Mouse (Mus musculus): ENCODE measurements around the gene Zfhx2. TPM values are rescaled to one million over a fixed set of nuclear protein-coding genes. Genes with fewer than 3 reads are reported as not detected.

Zfhx2 gene
- polyA plus RNA-seq, 1 experiment from 2014 or later, result 1.2 TPM

- no peak for DNase-seq
- ATAC-seq (ENCODE audit: low read depth), result no peak
- Histone ChIP-seq H3K4me3 (replicated peaks) (peak overlapping the region; percentile 71), H3K4me1 (replicated peaks) (peaks cover 41% of the 10 kb centered on the region), H3K4me2 (peak overlapping the region; percentile 96), H3K36me3 (no peaks in the 10 kb centered on the region), H3K27ac (peak overlapping the region; percentile 71), H3K27me3 (0 out of 2 replicates have a peak, but pooled peaks cover 4% of the 10 kb centered on the region), H3K9ac (peak overlapping the region; percentile 80), H3K9me3 (replicated peaks) (no peaks in the 10 kb centered on the region)
- 9% methylated on average over 34 of the region's 34 CpGs for WGBS (ENCODE audit: insufficient replicate concordance)
Observed at GRCm38 (mm10) chr14:55091209-55091865, 787 bp downstream of the Zfhx2 start.

- ATAC-seq (ENCODE audit: low read depth), result no peak
- Histone ChIP-seq H3K27me3 (0 out of 2 replicates have a peak, but pooled peaks cover 4% of the 10 kb centered on the region), H3K27ac (no peak overlapping the region), H3K9me3 (replicated peaks) (no peaks in the 10 kb centered on the region), H3K4me2 (no peak overlapping the region), H3K36me3 (no peaks in the 10 kb centered on the region), H3K4me1 (replicated peaks) (peaks cover 39% of the 10 kb centered on the region), H3K9ac (no peak overlapping the region), H3K4me3 (replicated peaks) (no peak overlapping the region)
- 59% methylated on average over 13 of the region's 13 CpGs for WGBS (ENCODE audit: insufficient replicate concordance)
- DNase-seq, result no peak
Observed at GRCm38 (mm10) chr14:55089199-55089947, 2.8 kb downstream of the Zfhx2 start.

- WGBS (ENCODE audit: insufficient replicate concordance), result 72% methylated on average over 6 of the region's 6 CpGs
- ATAC-seq (ENCODE audit: low read depth), result no peak
Observed at GRCm38 (mm10) chr14:55086009-55086514, 6.1 kb downstream of the Zfhx2 start.

GRCm38 (mm10) chr14:55085324-55086008 is 6.7 kb downstream of the Zfhx2 start:
- Histone ChIP-seq H3K36me3 (no peaks in the 10 kb centered on the region), H3K27ac (peak overlapping the region; percentile 29; the same call in 1 of the 2 replicates), H3K9ac (no peak overlapping the region), H3K4me1 (replicated peaks) (peaks cover 15% of the 10 kb centered on the region), H3K4me3 (replicated peaks) (no peak overlapping the region), H3K27me3 (0 out of 2 replicates have a peak, but pooled peaks cover 4% of the 10 kb centered on the region), H3K4me2 (no peak overlapping the region), H3K9me3 (replicated peaks) (no peaks in the 10 kb centered on the region)
- ATAC-seq (ENCODE audit: low read depth) (no peak), DNase-seq (no peak)
- WGBS (ENCODE audit: insufficient replicate concordance), result 60% methylated on average over 9 of the region's 9 CpGs

More at GRCm38 (mm10) chr14:55086009-55086514, 6.1 kb downstream of the Zfhx2 start:
- 0 out of 2 replicates have a peak, but pooled peaks cover 4% of the 10 kb centered on the region for H3K27me3 ChIP-seq
- DNase-seq, result no peak
- H3K4me2 ChIP-seq, result no peak overlapping the region
- H3K27ac ChIP-seq, result peak overlapping the region; percentile 29; the same call in 1 of the 2 replicates
- no peak overlapping the region for H3K4me3 ChIP-seq (replicated peaks)
- H3K9me3 ChIP-seq (replicated peaks), result no peaks in the 10 kb centered on the region
- H3K4me1 ChIP-seq (replicated peaks), result peaks cover 18% of the 10 kb centered on the region
- no peaks in the 10 kb centered on the region for H3K36me3 ChIP-seq
- H3K9ac ChIP-seq, result no peak overlapping the region

GRCm38 (mm10) chr14:55083481-55083880 is 8.6 kb downstream of the Zfhx2 start:
- peaks cover 29% of the 10 kb centered on the region for H3K4me1 ChIP-seq (replicated peaks)
- DNase-seq (no peak), ATAC-seq (ENCODE audit: low read depth) (no peak)
- no peak overlapping the region for H3K9ac ChIP-seq
- WGBS (ENCODE audit: insufficient replicate concordance), result 65% methylated on average over 6 of the region's 6 CpGs
- no peaks in the 10 kb centered on the region for H3K36me3 ChIP-seq
- H3K4me2 ChIP-seq, result no peak overlapping the region
- no peaks in the 10 kb centered on the region for H3K9me3 ChIP-seq (replicated peaks)
- H3K27ac ChIP-seq, result no peak overlapping the region
- H3K4me3 ChIP-seq (replicated peaks), result no peak overlapping the region
- peaks cover 7% of the 10 kb centered on the region for H3K27me3 ChIP-seq

- peaks cover 29% of the 10 kb centered on the region for H3K27me3 ChIP-seq
- DNase-seq (no peak), ATAC-seq (ENCODE audit: low read depth) (no peak)
- no peak overlapping the region for H3K9ac ChIP-seq
- H3K4me3 ChIP-seq (replicated peaks), result no peak overlapping the region
- H3K4me2 ChIP-seq, result no peak overlapping the region
- 44% methylated on average over 5 of the region's 5 CpGs for WGBS (ENCODE audit: insufficient replicate concordance)
- H3K36me3 ChIP-seq, result no peaks in the 10 kb centered on the region
- peaks cover 41% of the 10 kb centered on the region for H3K4me1 ChIP-seq (replicated peaks)
- no peaks in the 10 kb centered on the region for H3K9me3 ChIP-seq (replicated peaks)
- H3K27ac ChIP-seq, result no peak overlapping the region
Observed at GRCm38 (mm10) chr14:55081105-55081504, 11.0 kb downstream of the Zfhx2 start.

- Histone ChIP-seq H3K36me3 (peaks cover 8% of the 10 kb centered on the region), H3K27me3 (peaks cover 32% of the 10 kb centered on the region), H3K4me3 (replicated peaks) (no peak overlapping the region), H3K9ac (0 out of 2 replicates have a peak overlapping the region, but pooled peaks have one; percentile 15), H3K27ac (no peak overlapping the region), H3K4me2 (peak overlapping the region; percentile 46; the same call in 1 of the 2 replicates), H3K9me3 (replicated peaks) (no peaks in the 10 kb centered on the region), H3K4me1 (replicated peaks) (peaks cover 30% of the 10 kb centered on the region)
- DNase-seq, result peak; percentile 63
- ATAC-seq (ENCODE audit: low read depth), result peak; percentile 67
- WGBS (ENCODE audit: insufficient replicate concordance), result 27% methylated on average over 8 of the region's 8 CpGs
Observed at GRCm38 (mm10) chr14:55079214-55079970, 12.7 kb downstream of the Zfhx2 start.

GRCm38 (mm10) chr14:55078366-55078989 is 13.6 kb downstream of the Zfhx2 start:
- Histone ChIP-seq H3K27ac (no peak overlapping the region), H3K4me3 (replicated peaks) (no peak overlapping the region), H3K4me2 (peak overlapping the region; percentile 46), H3K36me3 (peaks cover 17% of the 10 kb centered on the region), H3K9me3 (replicated peaks) (no peaks in the 10 kb centered on the region), H3K4me1 (replicated peaks) (peaks cover 30% of the 10 kb centered on the region), H3K9ac (0 out of 2 replicates have a peak overlapping the region, but pooled peaks have one; percentile 15), H3K27me3 (peaks cover 32% of the 10 kb centered on the region)
- ATAC-seq (ENCODE audit: low read depth), result peak; percentile 24; the same call in 1 of the 2 replicates
- DNase-seq, result no peak
- 4% methylated on average over 23 of the region's 23 CpGs for WGBS (ENCODE audit: insufficient replicate concordance)

- peaks cover 24% of the 10 kb centered on the region for H3K36me3 ChIP-seq
- 36% methylated on average over 15 of the region's 15 CpGs for WGBS (ENCODE audit: insufficient replicate concordance)
- H3K27ac ChIP-seq, result no peak overlapping the region
- DNase-seq, result no peak
- ATAC-seq (ENCODE audit: low read depth), result no peak
- H3K4me2 ChIP-seq, result peak overlapping the region; percentile 46; the same call in 1 of the 2 replicates
- H3K27me3 ChIP-seq, result peaks cover 35% of the 10 kb centered on the region
- no peaks in the 10 kb centered on the region for H3K9me3 ChIP-seq (replicated peaks)
- H3K4me1 ChIP-seq (replicated peaks), result peaks cover 30% of the 10 kb centered on the region
- H3K4me3 ChIP-seq (replicated peaks), result no peak overlapping the region
- 0 out of 2 replicates have a peak overlapping the region, but pooled peaks have one; percentile 15 for H3K9ac ChIP-seq
Observed at GRCm38 (mm10) chr14:55077481-55078365, 14.4 kb downstream of the Zfhx2 start.

All from liver, embryonic 13.5 days (tissue).